ENCODE assay signal across 8 mouse cellular contexts in genomic region chr10:5096996-5097753, GRCm38 (mm10). TPM values are rescaled to one million over a fixed set of nuclear protein-coding genes. Genes with fewer than 3 reads are reported as not detected.
DNase-seq lines count a peak whose midpoint lies in the region; ATAC-seq lines count a peak whose summit lies in the region.

No protein-coding gene starts in this region.

- no peak overlapping the region for H3K9ac ChIP-seq in heart, embryonic 11.5 days (ENCODE audit: low read depth, low read length)

- no peaks in the 10 kb centered on the region for H3K4me1 ChIP-seq in heart, embryonic 11.5 days (ENCODE audit: control insufficient read depth, insufficient read depth, low read length)
- H3K4me1 ChIP-seq in hindbrain, embryonic 10.5 days (replicated peaks), result no peaks in the 10 kb centered on the region

- no peak overlapping the region for H3K4me3 ChIP-seq in heart, embryonic 11.5 days (ENCODE audit: low read depth, low read length)
- no peak overlapping the region for H3K4me3 ChIP-seq in hindbrain, embryonic 10.5 days

- H3K36me3 ChIP-seq in heart, embryonic 11.5 days (ENCODE audit: control insufficient read depth, insufficient read depth, low read length), result peaks cover 11% of the 10 kb centered on the region; the same call in 1 of the 2 replicates
- no peaks in the 10 kb centered on the region for H3K36me3 ChIP-seq in hindbrain, embryonic 10.5 days

- H3K4me2 ChIP-seq in heart, embryonic 11.5 days, result no peak overlapping the region

- no peaks in the 10 kb centered on the region for H3K9me3 ChIP-seq in heart, embryonic 11.5 days (replicated peaks; ENCODE audit: control insufficient read depth, low read length)
- H3K9me3 ChIP-seq in hindbrain, embryonic 10.5 days, result no peaks in the 10 kb centered on the region

- DNase-seq in heart, adult 11 months, result peak; percentile 91
- peak; percentile 16 for DNase-seq in ovary, adult 18-20 months (ENCODE audit: low spot score)
- no peak for DNase-seq in ovary, postnatal 10 days (ENCODE audit: low spot score)
- peak; percentile 61 for DNase-seq in heart, postnatal 4 days
- peak; percentile 43 for DNase-seq in telencephalon, adult 2 months (ENCODE audit: low read depth, low spot score)
- no peak for DNase-seq in spleen, postnatal 10 days (ENCODE audit: low spot score in 2 of 2)
- DNase-seq in hindbrain, embryonic 10.5 days (ENCODE audit: low spot score), result no peak

- ATAC-seq in heart, embryonic 11.5 days (replicated peaks; ENCODE audit: insufficient number of reproducible peaks, low FRiP score, low TSS enrichment), result no peak

- no peaks in the 10 kb centered on the region for H3K27me3 ChIP-seq in heart, embryonic 11.5 days (ENCODE audit: control insufficient read depth, insufficient read depth, low read length)
- no peaks in the 10 kb centered on the region for H3K27me3 ChIP-seq in hindbrain, embryonic 10.5 days (ENCODE audit: insufficient read depth, poor library complexity, severe bottlenecking)

- WGBS in heart, embryonic 11.5 days (ENCODE audit: insufficient replicate concordance), result 78% methylated on average over 10 of the region's 10 CpGs
- 87% methylated on average over 10 of the region's 10 CpGs for WGBS in hindbrain, embryonic 10.5 days

- no peak overlapping the region for H3K27ac ChIP-seq in heart, embryonic 11.5 days (ENCODE audit: low read depth, low read length)
- H3K27ac ChIP-seq in hindbrain, embryonic 10.5 days, result no peak overlapping the region

RNA-seq across cellular contexts. Expression of gene Gm10097, which starts 28.2 kb away (rescaled TPM):
- 0.42 and 0.54 TPM in 2 replicates for polyA plus RNA-seq in heart, embryonic 11.5 days (2014; fragmentation: Nextera tagmentation; extraction: Ambion mirVana)
- total RNA-seq in heart, postnatal 4 days (2021), result 1 to 10 TPM; 1.1 to 1.4 TPM
- polyA plus RNA-seq in hindbrain, embryonic 10.5 days (2016; fragmentation: Nextera tagmentation; extraction: Ambion mirVana), result 0.12 and 0.16 TPM in 2 replicates

Comparison
In these comparisons a context has a peak if more than half of its experiments do, and no peak if none do; other contexts are left out.
1. DNase-seq: peak in heart, adult 11 months (single experiment), ovary, adult 18-20 months (single experiment), heart, postnatal 4 days (single experiment) and telencephalon, adult 2 months (single experiment); none in ovary, postnatal 10 days (single experiment), spleen, postnatal 10 days (0 of 2) and hindbrain, embryonic 10.5 days (single experiment).